Mouse (Mus musculus) heart, adult 9 months (tissue): Measurements from ENCODE around the gene Bcan.
A peak's percentile ranks its signal among the peaks of the same experiment; 100 is the strongest.

Experiments
- DNase-seq, 2 experiments: peaks; one replicate each; pipeline ENCODE4 v3.0.0; 2022; ENCODE audit warnings: low spot score in 2 of 2

Bcan gene

GRCm38 (mm10) chr3:87996971-87997614, 2.9 kb downstream of the Bcan start:
- no peak for DNase-seq

GRCm38 (mm10) chr3:87996401-87996800, 3.6 kb downstream of the Bcan start:
- no peak for DNase-seq

- no peak for DNase-seq
Measured at GRCm38 (mm10) chr3:87995331-87995730, 4.7 kb downstream of the Bcan start.

GRCm38 (mm10) chr3:87993436-87993835, 6.6 kb downstream of the Bcan start:
- DNase-seq: no peak

GRCm38 (mm10) chr3:87989935-87990334, 10.1 kb downstream of the Bcan start:
- DNase-seq: no peak

GRCm38 (mm10) chr3:87988068-87988467, 12.0 kb downstream of the Bcan start:
- no peak for DNase-seq

- DNase-seq: no peak
Measured at GRCm38 (mm10) chr3:87987633-87988032, 12.4 kb downstream of the Bcan start.

- peak; percentile 90 to 94 for DNase-seq
Measured at GRCm38 (mm10) chr3:87986868-87987267, 13.2 kb downstream of the Bcan start.

GRCm38 (mm10) chr3:87985505-87986320, 14.3 kb downstream of the Bcan start:
- DNase-seq: peak in 1 of 2 experiments; percentile 30

GRCm38 (mm10) chr3:87984094-87984493, 15.9 kb downstream of the Bcan start:
- DNase-seq: no peak

- no peak for DNase-seq
Measured at GRCm38 (mm10) chr3:87983627-87984026, 16.4 kb downstream of the Bcan start.

GRCm38 (mm10) chr3:87982836-87983601, 17.0 kb downstream of the Bcan start:
- peak; percentile 79 to 89 for DNase-seq

GRCm38 (mm10) chr3:87981894-87982835, 17.9 kb downstream of the Bcan start:
- peak; percentile 86 to 90 for DNase-seq

- DNase-seq: no peak
Measured at GRCm38 (mm10) chr3:87981214-87981760, 18.7 kb downstream of the Bcan start.

GRCm38 (mm10) chr3:87980728-87981127, 19.3 kb downstream of the Bcan start:
- no peak for DNase-seq

- DNase-seq: no peak
Measured at GRCm38 (mm10) chr3:87980085-87980484, 19.9 kb downstream of the Bcan start.

- DNase-seq: no peak
Measured at GRCm38 (mm10) chr3:87979493-87979892, 20.5 kb downstream of the Bcan start.

- peak; percentile 66 to 69 for DNase-seq
Measured at GRCm38 (mm10) chr3:87974381-87974987, 25.5 kb downstream of the Bcan start.

- no peak for DNase-seq
Measured at GRCm38 (mm10) chr3:87973593-87974380, 26.2 kb downstream of the Bcan start.

GRCm38 (mm10) chr3:87972776-87973175, 27.3 kb downstream of the Bcan start:
- DNase-seq: no peak
